Mouse (Mus musculus) liver, adult 2 months (tissue): ENCODE data around the gene Inpp5f. TPM values are rescaled to one million over a fixed set of nuclear protein-coding genes. Genes with fewer than 3 reads are reported as not detected.

Source experiments
- DNase-seq: peaks from one replicate; pipeline ENCODE4 v3.0.0-alpha.2; 2011; ENCODE audit warnings: low read depth, low spot score; ENCODE audit errors: extremely low read depth
- H3K27ac ChIP-seq: fragments of 200-500 bp; replicated peaks from 2 replicates; pipeline ENCODE4 v1.5.1; 2012; ENCODE audit warnings: low read depth, mild to moderate bottlenecking, control low read depth, inconsistent platforms, low read length; ENCODE audit not compliant: insufficient read depth
- H3K27me3 ChIP-seq: fragments of 200-500 bp; 2 replicates; pipeline ENCODE4 v1.6.1; 2012; ENCODE audit warnings: mild to moderate bottlenecking, moderate library complexity, low read length, inconsistent platforms; ENCODE audit not compliant: control insufficient read depth, insufficient read depth
- H3K36me3 ChIP-seq: fragments of 200-500 bp; 2 replicates; pipeline ENCODE4 v1.6.1; 2012; ENCODE audit warnings: low read length, inconsistent platforms; ENCODE audit not compliant: control insufficient read depth, insufficient read depth
- H3K4me1 ChIP-seq: fragments of 200-500 bp; 2 replicates; pipeline ENCODE4 v1.6.1; 2011; ENCODE audit warnings: low read length; ENCODE audit not compliant: control insufficient read depth, insufficient read depth
- H3K4me3 ChIP-seq: fragments of 200-500 bp; 2 replicates; pipeline ENCODE4 v1.5.1; 2011; ENCODE audit warnings: low read depth, mild to moderate bottlenecking, control low read depth, low read length, moderate library complexity; ENCODE audit not compliant: insufficient read depth
- H3K79me2 ChIP-seq: fragments of 200-500 bp; 2 replicates; pipeline ENCODE4 v1.6.1; 2012; ENCODE audit warnings: inconsistent platforms, mild to moderate bottlenecking, low read length, moderate library complexity; ENCODE audit not compliant: control insufficient read depth, insufficient read depth
- H3K9ac ChIP-seq: fragments of 200-500 bp; 2 replicates; pipeline ENCODE4 v1.6.1; 2012; ENCODE audit warnings: low read depth, mild to moderate bottlenecking, control low read depth, inconsistent platforms, low read length
- CTCF ChIP-seq: fragments of 200-500 bp; IDR thresholded peaks from 2 replicates; pipeline ENCODE4 v1.5.1; 2011; ENCODE audit warnings: low read depth, low read length, control low read depth
- POLR2A ChIP-seq: fragments of 200-500 bp; IDR thresholded peaks from 2 replicates; pipeline ENCODE4 v1.6.1; 2011; ENCODE audit warnings: low read length, control low read depth; ENCODE audit not compliant: insufficient read depth; ENCODE audit errors: extremely low read depth
- WGBS: fragments of 180-500 bp; shearing (Covaris S2); methylation state at CpG from one replicate; pipeline ENCODE4 v1.1.7; 2018; 5-methylcytosine and 5-hydroxymethylcytosine counted together
- polyA plus RNA-seq: library from polyadenylated mRNA; depleted of rRNA; stranded (reverse); fragments of >200 nt; gene quantifications from 2 replicates; pipeline ENCODE4 v1.2.3, GENCODE M21; 2012
- total RNA-seq: library from RNA; depleted of rRNA; stranded (reverse); fragments of >200 nt; gene quantifications from 2 replicates; pipeline ENCODE4 v1.2.3, GENCODE M21; 2014

The Inpp5f gene
- total and polyA plus RNA-seq, 2 experiments, result 5.5 to 13.1 TPM

- 62% methylated on average over 4 of the region's 4 CpGs for WGBS
These were observed 23.7 kb upstream of the Inpp5f start for GRCm38 (mm10) chr7:128587334-128587933.

GRCm38 (mm10) chr7:128591345-128592084, 19.6 kb upstream of the Inpp5f start:
- no peak for DNase-seq
- 74% methylated on average over 9 of the region's 9 CpGs for WGBS
- H3K27me3 ChIP-seq, result no peaks in the 10 kb centered on the region
- H3K4me1 ChIP-seq, result no peaks in the 10 kb centered on the region
- H3K79me2 ChIP-seq, result no peaks in the 10 kb centered on the region
- H3K9ac ChIP-seq, result no peak overlapping the region
- H3K36me3 ChIP-seq, result no peaks in the 10 kb centered on the region
- no peak overlapping the region for H3K4me3 ChIP-seq
- TF ChIP-seq POLR2A, result no peak
- no peak for TF ChIP-seq CTCF
- H3K27ac ChIP-seq, result no peak overlapping the region

More at GRCm38 (mm10) chr7:128587334-128587933, 23.7 kb upstream of the Inpp5f start:
- Histone ChIP-seq H3K27me3 (no peaks in the 10 kb centered on the region), H3K9ac (no peak overlapping the region), H3K36me3 (no peaks in the 10 kb centered on the region), H3K79me2 (no peaks in the 10 kb centered on the region), H3K4me3 (no peak overlapping the region), H3K4me1 (no peaks in the 10 kb centered on the region), H3K27ac (no peak overlapping the region)
- DNase-seq, result no peak
- TF ChIP-seq POLR2A (no peak), CTCF (no peak)

GRCm38 (mm10) chr7:128592118-128592935, 18.8 kb upstream of the Inpp5f start:
- no peak overlapping the region for H3K27ac ChIP-seq
- H3K79me2 ChIP-seq, result no peaks in the 10 kb centered on the region
- no peaks in the 10 kb centered on the region for H3K4me1 ChIP-seq
- no peaks in the 10 kb centered on the region for H3K36me3 ChIP-seq
- TF ChIP-seq POLR2A (no peak), CTCF (no peak)
- 50% methylated on average over 21 of the region's 21 CpGs for WGBS
- no peak for DNase-seq
- H3K27me3 ChIP-seq, result no peaks in the 10 kb centered on the region
- H3K9ac ChIP-seq, result no peak overlapping the region
- H3K4me3 ChIP-seq, result no peak overlapping the region

GRCm38 (mm10) chr7:128592936-128593241, 18.2 kb upstream of the Inpp5f start:
- Histone ChIP-seq H3K27me3 (no peaks in the 10 kb centered on the region), H3K36me3 (no peaks in the 10 kb centered on the region), H3K9ac (no peak overlapping the region), H3K79me2 (no peaks in the 10 kb centered on the region), H3K27ac (no peak overlapping the region), H3K4me1 (no peaks in the 10 kb centered on the region), H3K4me3 (no peak overlapping the region)
- TF ChIP-seq CTCF (no peak), POLR2A (no peak)
- WGBS, result 71% methylated on average over 6 of the region's 6 CpGs
- DNase-seq, result no peak

GRCm38 (mm10) chr7:128596274-128596673, 14.9 kb upstream of the Inpp5f start:
- Histone ChIP-seq H3K4me3 (no peak overlapping the region), H3K79me2 (no peaks in the 10 kb centered on the region), H3K4me1 (no peaks in the 10 kb centered on the region), H3K27ac (no peak overlapping the region), H3K9ac (no peak overlapping the region), H3K27me3 (no peaks in the 10 kb centered on the region), H3K36me3 (no peaks in the 10 kb centered on the region)
- TF ChIP-seq POLR2A, result no peak
- no peak for TF ChIP-seq CTCF
- WGBS, result 100% methylated on average over 2 of the region's 2 CpGs
- no peak for DNase-seq

DNA sequence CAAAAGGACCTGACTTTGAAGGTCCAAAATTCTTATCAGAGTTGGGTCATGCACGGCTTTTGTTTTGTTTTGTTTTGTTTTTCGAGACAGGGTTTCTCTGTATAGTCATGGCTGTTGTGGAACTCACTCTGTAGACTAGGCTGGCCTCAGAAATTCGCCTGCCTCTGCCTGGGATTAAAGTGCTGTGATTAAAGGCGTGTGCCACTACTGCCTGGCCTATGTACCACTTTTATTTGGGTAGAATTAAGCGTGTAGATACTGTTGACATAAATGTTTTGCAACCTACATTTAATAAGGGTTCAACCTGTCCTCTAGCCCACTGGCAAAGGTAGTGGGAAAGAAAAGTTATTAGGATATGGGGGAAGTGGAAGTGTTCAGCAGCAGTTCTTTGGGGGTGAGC, 12.1 kb upstream of the Inpp5f start:
- 71% methylated on average over 5 of the region's 5 CpGs for WGBS
- no peaks in the 10 kb centered on the region for H3K36me3 ChIP-seq
- no peak overlapping the region for H3K27ac ChIP-seq
- H3K27me3 ChIP-seq, result no peaks in the 10 kb centered on the region
- DNase-seq, result no peak
- H3K4me3 ChIP-seq, result no peak overlapping the region
- no peak overlapping the region for H3K9ac ChIP-seq
- TF ChIP-seq POLR2A (no peak), CTCF (no peak)
- H3K79me2 ChIP-seq, result no peaks in the 10 kb centered on the region
- no peaks in the 10 kb centered on the region for H3K4me1 ChIP-seq
